Mouse (Mus musculus) MEL (cell line): Measurements from ENCODE around the gene Tppp3. TPM values are rescaled to one million over a fixed set of nuclear protein-coding genes. Genes with fewer than 3 reads are reported as not detected.

Source experiments
- DNase-seq: peaks from one replicate; pipeline ENCODE4 v3.0.0; 2011; ENCODE audit warnings: low read depth, low spot score
- H3K27ac ChIP-seq: 2 replicates; pipeline ENCODE4 v1.5.1; 2012; ENCODE audit warnings: low read depth, mild to moderate bottlenecking, control low read depth, low read length, moderate library complexity; ENCODE audit not compliant: control insufficient read depth
- H3K27me3 ChIP-seq, 2 experiments: fragments of 150-350 bp in 1 of 2; sonication (generic) in 1 of 2; 2 replicates each; pipeline ENCODE4 v1.6.1; 2012; ENCODE audit warnings: low read length in 2 of 2, mild to moderate bottlenecking in 2 of 2, improper control_type of control experiment in 1 of 2, moderate library complexity in 1 of 2; ENCODE audit not compliant: insufficient read depth in 2 of 2, control insufficient read depth in 1 of 2
- H3K36me3 ChIP-seq, 2 experiments: 2 replicates each; pipeline ENCODE4 v1.6.1; 2012 to 2014; ENCODE audit warnings: low read length in 2 of 2, improper control_type of control experiment in 1 of 2, inconsistent platforms in 1 of 2, mild to moderate bottlenecking in 1 of 2; ENCODE audit not compliant: insufficient read depth in 2 of 2, control insufficient read depth in 1 of 2
- H3K4me1 ChIP-seq, 2 experiments: fragments of 150-350 bp in 1 of 2; sonication (generic) in 1 of 2; 2 replicates each; pipeline ENCODE4 v1.6.1; 2012; ENCODE audit warnings: low read length in 2 of 2, improper control_type of control experiment in 1 of 2, mild to moderate bottlenecking in 1 of 2; ENCODE audit not compliant: insufficient read depth in 2 of 2, control insufficient read depth in 1 of 2
- H3K4me3 ChIP-seq, 2 experiments: fragments of 150-350 bp in 1 of 2; sonication (generic) in 1 of 2; 2 replicates each; pipeline ENCODE4 v1.5.1; 2012; ENCODE audit warnings: low read depth in 2 of 2, low read length in 2 of 2, mild to moderate bottlenecking in 2 of 2, moderate library complexity in 2 of 2, control low read depth in 1 of 2, improper control_type of control experiment in 1 of 2; ENCODE audit not compliant: control insufficient read depth in 1 of 2, insufficient read depth in 1 of 2
- H3K79me2 ChIP-seq: 2 replicates; pipeline ENCODE4 v1.6.1; 2012; ENCODE audit warnings: mild to moderate bottlenecking, low read length, moderate library complexity; ENCODE audit not compliant: control insufficient read depth, poor library complexity, insufficient read depth
- H3K9ac ChIP-seq: 2 replicates; pipeline ENCODE4 v1.6.1; 2012; ENCODE audit warnings: low read depth, mild to moderate bottlenecking, control low read depth, low read length, moderate library complexity; ENCODE audit not compliant: control insufficient read depth, poor library complexity, severe bottlenecking
- H3K9me3 ChIP-seq: fragments of 150-350 bp; sonication (generic); replicated peaks from 2 replicates; pipeline ENCODE4 v1.6.1; 2012; ENCODE audit warnings: mild to moderate bottlenecking, low read length, improper control_type of control experiment, moderate library complexity; ENCODE audit not compliant: insufficient read depth
- BHLHE40 ChIP-seq: IDR thresholded peaks from 2 replicates; pipeline ENCODE4 v1.6.1; 2012; ENCODE audit warnings: low read depth, mild to moderate bottlenecking, inconsistent platforms, low read length, improper control_type of control experiment, borderline replicate concordance
- CHD2 ChIP-seq: IDR thresholded peaks from 2 replicates; pipeline ENCODE4 v1.6.1; 2011; ENCODE audit warnings: low read length, improper control_type of control experiment
- E2F4 ChIP-seq: IDR thresholded peaks from 2 replicates; pipeline ENCODE4 v1.6.1; 2011; ENCODE audit warnings: low read depth, low read length, improper control_type of control experiment, borderline replicate concordance
- ELF1 ChIP-seq: IDR thresholded peaks from 2 replicates; pipeline ENCODE4 v1.6.1; 2014; ENCODE audit warnings: low read depth, mild to moderate bottlenecking, inconsistent platforms, low read length, improper control_type of control experiment, moderate library complexity
- EP300 ChIP-seq, 2 experiments: IDR thresholded peaks; 2 replicates each; pipeline ENCODE4 v1.6.1; 2011; ENCODE audit warnings: improper control_type of control experiment in 2 of 2, low read length in 2 of 2, low read depth in 1 of 2, mild to moderate bottlenecking in 1 of 2
- ETS1 ChIP-seq: IDR thresholded peaks from 2 replicates; pipeline ENCODE4 v1.6.1; 2012; ENCODE audit warnings: low read depth, mild to moderate bottlenecking, inconsistent platforms, low read length, improper control_type of control experiment, moderate library complexity
- HCFC1 ChIP-seq: IDR thresholded peaks from 2 replicates; pipeline ENCODE4 v1.6.1; 2012; ENCODE audit warnings: low read depth, mild to moderate bottlenecking, inconsistent platforms, low read length, improper control_type of control experiment, moderate library complexity
- JUND ChIP-seq: IDR thresholded peaks from 2 replicates; pipeline ENCODE4 v1.6.1; 2011; ENCODE audit warnings: low read depth, mild to moderate bottlenecking, improper control_type of control experiment, low read length
- MYB ChIP-seq: IDR thresholded peaks from 2 replicates; pipeline ENCODE4 v1.6.1; 2011; ENCODE audit warnings: mild to moderate bottlenecking, low read depth, low read length, improper control_type of control experiment
- NRF1 ChIP-seq: IDR thresholded peaks from 2 replicates; pipeline ENCODE4 v1.6.1; 2014; ENCODE audit warnings: low read depth, mild to moderate bottlenecking, inconsistent platforms, low read length, improper control_type of control experiment, moderate library complexity; ENCODE audit not compliant: poor library complexity, insufficient read depth, severe bottlenecking
- POLR2A ChIP-seq, 2 experiments: IDR thresholded peaks; 2 replicates each; pipeline ENCODE4 v1.6.1; 2011 to 2012; ENCODE audit warnings: low read length in 2 of 2, mild to moderate bottlenecking in 2 of 2, control low read depth in 1 of 2, improper control_type of control experiment in 1 of 2, low read depth in 1 of 2, moderate library complexity in 1 of 2; ENCODE audit not compliant: control insufficient read depth in 1 of 2, insufficient read depth in 1 of 2, poor library complexity in 1 of 2
- POLR2AphosphoS2 ChIP-seq: IDR thresholded peaks from 2 replicates; pipeline ENCODE4 v1.6.1; 2011; ENCODE audit warnings: low read length, improper control_type of control experiment
- UBTF ChIP-seq: IDR thresholded peaks from 2 replicates; pipeline ENCODE4 v1.6.1; 2012; ENCODE audit warnings: low read depth, mild to moderate bottlenecking, inconsistent platforms, low read length, improper control_type of control experiment, moderate library complexity, borderline replicate concordance; ENCODE audit not compliant: insufficient read depth
- USF1 ChIP-seq: IDR thresholded peaks from 2 replicates; pipeline ENCODE4 v1.6.1; 2014; ENCODE audit warnings: low read depth, mild to moderate bottlenecking, inconsistent platforms, low read length, improper control_type of control experiment, moderate library complexity
- USF2 ChIP-seq, 2 experiments: IDR thresholded peaks; 2 replicates each; pipeline ENCODE4 v1.6.1; 2011 to 2012; ENCODE audit warnings: improper control_type of control experiment in 2 of 2, low read length in 2 of 2, borderline replicate concordance in 1 of 2, inconsistent platforms in 1 of 2, low read depth in 1 of 2, mild to moderate bottlenecking in 1 of 2; ENCODE audit not compliant: insufficient read depth in 1 of 2
- polyA plus RNA-seq, 2 experiments: library from polyadenylated mRNA; stranded (reverse) in 1 of 2; unstranded in 1 of 2; fragments of >175 nt in 1 of 2; fragments of >200 nt in 1 of 2; gene quantifications; 2 replicates each; pipeline versions ENCODE4 v1.2.1 to v1.2.4; 2012; ENCODE audit warnings: low replicate concordance in 2 of 2, low read depth in 1 of 2; ENCODE audit not compliant: insufficient read length in 2 of 2, insufficient read depth in 1 of 2, missing spikeins in 1 of 2
- total RNA-seq: library from RNA; depleted of rRNA; stranded (reverse); fragments of 300-350 nt; gene quantifications from 2 replicates; pipeline ENCODE4 v1.2.3, GENCODE M21; 2012

Gene Tppp3
- total and polyA plus RNA-seq, 3 experiments = 0.81 to 1.7 TPM; not detected in 1

- Histone ChIP-seq H3K79me2 (no peaks in the 10 kb centered on the region), H3K27me3 (peaks cover 7 to 15% of the 10 kb centered on the region in 2 experiments), H3K9me3 (no peaks in the 10 kb centered on the region), H3K27ac (no peak overlapping the region), H3K9ac (no peak overlapping the region), H3K36me3 (peaks cover 0 to 9% of the 10 kb centered on the region in 2 experiments; a peak in 2 of 4 replicates), H3K4me1 (peaks cover 2 to 12% of the 10 kb centered on the region in 2 experiments; a peak in 3 of 4 replicates), H3K4me3 (no peak overlapping the region)
- TF ChIP-seq ELF1 (no peak), USF2 (IDR thresholded peaks at IDR 0.05; ENCODE audit: borderline replicate concordance in 1 of 2, insufficient read depth in 1 of 2, low read depth in 1 of 2, low read length in 2 of 2) (no peak), USF1 (no peak), BHLHE40 (no peak), MYB (no peak), POLR2A (IDR thresholded peaks at IDR 0.05; ENCODE audit: control insufficient read depth in 1 of 2, insufficient read depth in 1 of 2, low read depth in 1 of 2, low read length in 2 of 2, poor library complexity in 1 of 2) (no peak), HCFC1 (no peak), UBTF (no peak), ETS1 (no peak), NRF1 (no peak), POLR2AphosphoS2 (no peak), JUND (no peak)
- peak; percentile 14 for DNase-seq
Observed at GRCm38 (mm10) chr8:105448596-105448995, 22.7 kb downstream of the Tppp3 start.

GRCm38 (mm10) chr8:105448188-105448587, 23.1 kb downstream of the Tppp3 start:
- Histone ChIP-seq H3K27ac (no peak overlapping the region), H3K27me3 (peaks cover 7 to 16% of the 10 kb centered on the region in 2 experiments), H3K9ac (no peak overlapping the region), H3K4me3 (no peak overlapping the region), H3K79me2 (no peaks in the 10 kb centered on the region), H3K4me1 (0 out of 4 replicates have a peak, but pooled peaks cover 0 to 11% of the 10 kb centered on the region in 2 experiments), H3K9me3 (no peaks in the 10 kb centered on the region), H3K36me3 (peaks cover 0 to 6% of the 10 kb centered on the region in 2 experiments; a peak in 2 of 4 replicates)
- DNase-seq = no peak
- no peak for TF ChIP-seq E2F4
- no peak for TF ChIP-seq CHD2
- TF ChIP-seq EP300 (IDR thresholded peaks at IDR 0.05; ENCODE audit: low read depth in 1 of 2, low read length in 2 of 2) = peak in 1 of 2 experiments; percentile 27; a peak in 1 of 4 replicates
- TF ChIP-seq USF2 (IDR thresholded peaks at IDR 0.05; ENCODE audit: borderline replicate concordance in 1 of 2, insufficient read depth in 1 of 2, low read depth in 1 of 2, low read length in 2 of 2) = no peak
